Mouse (Mus musculus): ENCODE results near the gene Sstr5. TPM values are rescaled to one million over a fixed set of nuclear protein-coding genes. Genes with fewer than 3 reads are reported as not detected.
A peak's percentile ranks its signal among the peaks of the same experiment; 100 is the strongest.

The Sstr5 gene
- total and polyA plus RNA-seq, 2 experiments, result not detected

DNA sequence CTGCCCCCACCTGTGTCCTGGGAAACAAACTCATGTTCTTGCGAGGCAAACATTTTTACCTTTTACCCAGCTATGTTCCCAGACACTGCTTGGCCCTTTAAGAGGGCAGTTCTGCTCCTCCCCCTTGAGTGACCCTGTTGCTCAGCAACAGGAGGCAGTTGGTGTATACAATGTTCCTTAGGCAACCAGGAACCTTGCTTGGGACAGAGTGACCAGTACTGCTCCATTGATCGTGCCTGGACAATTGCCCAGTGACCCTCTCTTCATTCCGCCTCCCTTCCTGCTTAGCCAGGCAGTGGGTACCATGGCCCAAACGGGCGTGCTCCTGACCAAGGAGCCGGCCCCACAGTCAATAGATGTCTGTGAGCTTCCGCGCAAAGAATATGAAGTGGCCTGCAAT is 25.7 kb downstream of the Sstr5 start:
- Histone ChIP-seq H3K79me2 (ENCODE audit: control insufficient read depth, insufficient read depth, low read length) (no peaks in the 10 kb centered on the region), H3K36me3 (ENCODE audit: control insufficient read depth, insufficient read depth, low read length) (no peaks in the 10 kb centered on the region), H3K9ac (ENCODE audit: low read depth, low read length) (no peak overlapping the region), H3K27ac (replicated peaks; ENCODE audit: insufficient read depth, low read depth, low read length) (no peak overlapping the region), H3K4me3 (ENCODE audit: insufficient read depth, low read depth, low read length) (no peak overlapping the region), H3K4me1 (ENCODE audit: control insufficient read depth, insufficient read depth, low read length) (no peaks in the 10 kb centered on the region), H3K27me3 (ENCODE audit: control insufficient read depth, insufficient read depth, low read length) (no peaks in the 10 kb centered on the region)
- whole genome bisulfite sequencing, result 13% methylated on average over 8 of the region's 8 CpGs
- no peak for TF ChIP-seq POLR2A (IDR thresholded peaks at IDR 0.05; ENCODE audit: extremely low read depth, insufficient read depth, low read length)
- no peak for TF ChIP-seq CTCF (IDR thresholded peaks at IDR 0.05; ENCODE audit: low read depth, low read length)
- DNase-seq (ENCODE audit: extremely low read depth, low read depth, low spot score), result peak; percentile 60

DNA sequence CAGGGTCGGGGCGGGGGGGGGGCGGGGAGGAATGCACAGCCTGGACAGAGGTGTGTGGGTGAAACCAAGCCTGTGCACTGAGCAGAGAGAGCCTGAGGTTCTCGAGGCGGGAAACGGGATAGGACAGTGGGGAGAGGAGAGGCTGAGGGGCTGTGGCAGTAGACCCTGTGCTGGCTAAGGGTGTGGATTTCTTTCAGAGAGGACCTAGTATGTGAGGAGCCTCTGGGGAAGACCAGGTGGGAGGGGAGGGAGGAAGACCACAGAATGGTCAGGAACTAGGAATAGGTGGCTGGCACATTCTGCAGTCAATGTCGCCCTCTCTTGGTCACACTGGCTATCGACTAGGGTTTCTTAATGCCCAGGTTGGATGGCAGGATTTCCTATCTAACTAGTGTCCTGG is 27.3 kb downstream of the Sstr5 start:
- Histone ChIP-seq H3K4me3 (ENCODE audit: insufficient read depth, low read depth, low read length) (no peak overlapping the region), H3K9ac (ENCODE audit: low read depth, low read length) (no peak overlapping the region), H3K27ac (replicated peaks; ENCODE audit: insufficient read depth, low read depth, low read length) (no peak overlapping the region), H3K27me3 (ENCODE audit: control insufficient read depth, insufficient read depth, low read length) (no peaks in the 10 kb centered on the region), H3K36me3 (ENCODE audit: control insufficient read depth, insufficient read depth, low read length) (no peaks in the 10 kb centered on the region), H3K79me2 (ENCODE audit: control insufficient read depth, insufficient read depth, low read length) (no peaks in the 10 kb centered on the region), H3K4me1 (ENCODE audit: control insufficient read depth, insufficient read depth, low read length) (no peaks in the 10 kb centered on the region)
- WGBS, result 19% methylated on average over 8 of the region's 8 CpGs
- TF ChIP-seq POLR2A (IDR thresholded peaks at IDR 0.05; ENCODE audit: extremely low read depth, insufficient read depth, low read length) (no peak), CTCF (IDR thresholded peaks at IDR 0.05; ENCODE audit: low read depth, low read length) (peak; percentile 75)
- DNase-seq (ENCODE audit: extremely low read depth, low read depth, low spot score), result peak; percentile 45

DNA sequence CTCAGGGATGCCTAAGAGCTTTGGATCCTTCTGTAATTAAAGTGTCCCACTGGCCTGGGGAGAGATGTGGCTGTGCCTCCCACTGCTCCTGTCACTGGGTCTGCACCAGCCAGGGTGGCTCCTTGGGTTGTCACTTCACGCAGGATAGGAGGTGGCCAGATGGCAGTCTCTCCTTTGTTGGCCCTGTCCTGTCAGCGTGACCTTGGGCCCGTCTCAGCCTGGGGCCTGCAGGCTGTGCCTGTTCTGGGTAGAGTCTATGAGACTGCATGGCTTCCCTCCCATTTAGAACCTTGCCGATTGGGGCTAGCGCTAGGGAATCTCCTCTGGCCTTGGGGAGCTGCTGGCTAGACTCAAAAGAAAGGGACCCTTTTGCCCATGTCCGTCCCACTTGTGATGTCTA is 28.8 kb downstream of the Sstr5 start:
- TF ChIP-seq CTCF (IDR thresholded peaks at IDR 0.05; ENCODE audit: low read depth, low read length), result no peak
- no peak for TF ChIP-seq POLR2A (IDR thresholded peaks at IDR 0.05; ENCODE audit: extremely low read depth, insufficient read depth, low read length)
- H3K9ac ChIP-seq (ENCODE audit: low read depth, low read length), result no peak overlapping the region
- no peak for DNase-seq (ENCODE audit: extremely low read depth, low read depth, low spot score)
- no peaks in the 10 kb centered on the region for H3K79me2 ChIP-seq (ENCODE audit: control insufficient read depth, insufficient read depth, low read length)
- 75% methylated on average over 6 of the region's 6 CpGs for WGBS
- no peak overlapping the region for H3K27ac ChIP-seq (replicated peaks; ENCODE audit: insufficient read depth, low read depth, low read length)
- H3K36me3 ChIP-seq (ENCODE audit: control insufficient read depth, insufficient read depth, low read length), result no peaks in the 10 kb centered on the region
- no peaks in the 10 kb centered on the region for H3K4me1 ChIP-seq (ENCODE audit: control insufficient read depth, insufficient read depth, low read length)
- no peaks in the 10 kb centered on the region for H3K27me3 ChIP-seq (ENCODE audit: control insufficient read depth, insufficient read depth, low read length)
- H3K4me3 ChIP-seq (ENCODE audit: insufficient read depth, low read depth, low read length), result no peak overlapping the region

DNA sequence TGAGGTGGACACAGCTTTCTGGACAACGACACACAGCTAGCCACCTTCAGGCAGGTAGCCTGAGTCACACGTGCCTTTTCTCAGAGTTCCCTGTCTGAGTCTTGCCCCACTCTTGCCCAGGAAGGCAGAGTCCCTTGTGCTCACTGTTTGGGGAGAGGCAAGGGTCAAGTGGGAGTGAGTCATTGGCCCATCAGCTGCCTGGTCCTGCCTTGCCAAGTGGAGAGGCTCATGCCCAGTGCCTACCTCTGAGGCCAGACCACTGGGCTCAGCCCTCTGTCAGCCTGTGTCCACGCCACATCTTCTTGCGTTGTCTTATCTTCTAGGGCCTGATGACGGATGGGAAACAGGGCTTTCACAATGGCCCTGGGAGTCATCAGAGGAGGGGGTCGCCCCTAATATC is 29.3 kb downstream of the Sstr5 start:
- TF ChIP-seq CTCF (IDR thresholded peaks at IDR 0.05; ENCODE audit: low read depth, low read length) (no peak), POLR2A (IDR thresholded peaks at IDR 0.05; ENCODE audit: extremely low read depth, insufficient read depth, low read length) (no peak)
- no peaks in the 10 kb centered on the region for H3K4me1 ChIP-seq (ENCODE audit: control insufficient read depth, insufficient read depth, low read length)
- no peak overlapping the region for H3K27ac ChIP-seq (replicated peaks; ENCODE audit: insufficient read depth, low read depth, low read length)
- H3K79me2 ChIP-seq (ENCODE audit: control insufficient read depth, insufficient read depth, low read length), result no peaks in the 10 kb centered on the region
- no peak overlapping the region for H3K4me3 ChIP-seq (ENCODE audit: insufficient read depth, low read depth, low read length)
- H3K36me3 ChIP-seq (ENCODE audit: control insufficient read depth, insufficient read depth, low read length), result no peaks in the 10 kb centered on the region
- 68% methylated on average over 6 of the region's 6 CpGs for WGBS
- no peak overlapping the region for H3K9ac ChIP-seq (ENCODE audit: low read depth, low read length)
- DNase-seq (ENCODE audit: extremely low read depth, low read depth, low spot score), result no peak
- H3K27me3 ChIP-seq (ENCODE audit: control insufficient read depth, insufficient read depth, low read length), result no peaks in the 10 kb centered on the region

DNA sequence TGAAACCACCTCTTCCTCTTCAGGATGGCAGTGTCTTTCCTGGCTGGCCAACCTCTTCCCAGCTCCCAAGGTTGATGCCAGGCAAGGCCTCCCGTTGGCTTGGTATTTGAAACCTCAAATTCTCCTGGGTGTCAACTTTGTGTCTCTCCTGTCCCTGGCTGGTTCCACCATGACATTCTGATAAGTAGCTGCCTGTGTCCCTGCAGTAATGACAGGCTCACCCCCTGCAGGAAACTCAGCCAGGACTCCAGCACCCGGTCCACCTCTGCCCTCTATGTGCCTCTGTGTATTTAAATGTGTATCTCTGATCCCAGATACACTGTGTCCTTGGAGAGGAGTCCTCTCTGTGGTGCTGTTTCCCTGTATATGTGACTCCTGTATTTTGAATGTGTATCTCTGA is 30.8 kb downstream of the Sstr5 start:
- Histone ChIP-seq H3K27me3 (ENCODE audit: control insufficient read depth, insufficient read depth, low read length) (no peaks in the 10 kb centered on the region), H3K36me3 (ENCODE audit: control insufficient read depth, insufficient read depth, low read length) (no peaks in the 10 kb centered on the region), H3K4me1 (ENCODE audit: control insufficient read depth, insufficient read depth, low read length) (no peaks in the 10 kb centered on the region), H3K79me2 (ENCODE audit: control insufficient read depth, insufficient read depth, low read length) (no peaks in the 10 kb centered on the region), H3K9ac (ENCODE audit: low read depth, low read length) (no peak overlapping the region), H3K27ac (replicated peaks; ENCODE audit: insufficient read depth, low read depth, low read length) (no peak overlapping the region), H3K4me3 (ENCODE audit: insufficient read depth, low read depth, low read length) (no peak overlapping the region)
- WGBS, result 74% methylated on average over 2 of the region's 2 CpGs
- no peak for DNase-seq (ENCODE audit: extremely low read depth, low read depth, low spot score)
- TF ChIP-seq POLR2A (IDR thresholded peaks at IDR 0.05; ENCODE audit: extremely low read depth, insufficient read depth, low read length) (no peak), CTCF (IDR thresholded peaks at IDR 0.05; ENCODE audit: low read depth, low read length) (no peak)

DNA sequence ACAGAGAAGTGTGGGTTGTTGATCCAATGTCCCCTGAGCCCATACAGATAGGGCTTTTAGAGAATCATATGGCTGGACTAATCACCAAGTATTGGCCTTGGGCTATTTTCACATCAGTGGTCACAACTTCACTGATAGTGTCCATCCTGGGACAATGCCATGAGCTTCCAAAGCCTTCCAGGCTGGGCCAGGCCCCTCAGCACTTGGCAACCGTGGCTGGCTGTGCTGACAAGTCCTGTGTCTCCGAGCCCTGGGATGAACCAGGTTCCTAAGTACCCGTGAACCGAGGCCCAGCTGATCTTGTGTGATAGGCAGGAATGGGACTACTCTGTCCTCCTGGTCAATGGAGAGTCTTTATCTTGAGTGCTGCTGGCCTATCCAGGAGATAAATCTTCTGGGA is 33.0 kb downstream of the Sstr5 start:
- TF ChIP-seq CTCF (IDR thresholded peaks at IDR 0.05; ENCODE audit: low read depth, low read length) (no peak), POLR2A (IDR thresholded peaks at IDR 0.05; ENCODE audit: extremely low read depth, insufficient read depth, low read length) (no peak)
- 89% methylated on average over 4 of the region's 4 CpGs for WGBS
- no peaks in the 10 kb centered on the region for H3K4me1 ChIP-seq (ENCODE audit: control insufficient read depth, insufficient read depth, low read length)
- H3K36me3 ChIP-seq (ENCODE audit: control insufficient read depth, insufficient read depth, low read length), result no peaks in the 10 kb centered on the region
- H3K9ac ChIP-seq (ENCODE audit: low read depth, low read length), result no peak overlapping the region
- H3K27me3 ChIP-seq (ENCODE audit: control insufficient read depth, insufficient read depth, low read length), result no peaks in the 10 kb centered on the region
- no peak for DNase-seq (ENCODE audit: extremely low read depth, low read depth, low spot score)
- no peak overlapping the region for H3K4me3 ChIP-seq (ENCODE audit: insufficient read depth, low read depth, low read length)
- no peak overlapping the region for H3K27ac ChIP-seq (replicated peaks; ENCODE audit: insufficient read depth, low read depth, low read length)
- no peaks in the 10 kb centered on the region for H3K79me2 ChIP-seq (ENCODE audit: control insufficient read depth, insufficient read depth, low read length)

Data from liver, adult 2 months (tissue).